Mouse (Mus musculus): Measurements from ENCODE around the gene Kat6b.

GRCm38 (mm10) chr14:21576867-21577266 is 95.6 kb downstream of the Kat6b start:
- TF ChIP-seq POLR2A (IDR thresholded peaks at IDR 0.05; ENCODE audit: extremely low read depth, insufficient read depth, low read length) (no peak), CTCF (IDR thresholded peaks at IDR 0.05; ENCODE audit: extremely low read depth, insufficient read depth, low read length) (no peak)
